Mouse (Mus musculus): ENCODE measurements at regions not wholly inside any gene's neighbourhood (a gene's known extent, or its start where the extent isn't known, plus 50 kb on each side); places are given as distances from the start of the nearest gene placed in this dataset.

- intact Hi-C loops (cut with DNase I): no loop called here
- DNase-seq: no peak
These were observed 74.8 kb upstream of the Stxbp5l start for GRCm38 (mm10) chr16:37459533-37459890.

- DNase-seq: no peak
- intact Hi-C loops (cut with DNase I): no loop called here
These were observed 74.1 kb upstream of the Stxbp5l start for GRCm38 (mm10) chr16:37458592-37459532.

GRCm38 (mm10) chr16:37455971-37456370 lies 71.2 kb upstream of the Stxbp5l start:
- intact Hi-C loops (cut with DNase I): no loop called here
- no peak for DNase-seq

- DNase-seq: no peak
- intact Hi-C loops (cut with DNase I): no loop called here
These were observed 65.1 kb upstream of the Stxbp5l start for GRCm38 (mm10) chr16:37449846-37450245.

- no peak for DNase-seq
- intact Hi-C loops (cut with DNase I): no loop called here
These were observed 61.0 kb upstream of the Stxbp5l start for GRCm38 (mm10) chr16:37445756-37446155.

- no peak for DNase-seq
- intact Hi-C loops (cut with DNase I): no loop called here
These were observed 58.2 kb upstream of the Stxbp5l start for GRCm38 (mm10) chr16:37442936-37443335.

- intact Hi-C loops (cut with DNase I): no loop called here
- DNase-seq: no peak
These were observed 57.7 kb upstream of the Stxbp5l start for GRCm38 (mm10) chr16:37442481-37442880.

GRCm38 (mm10) chr16:37440628-37441164 lies 55.9 kb upstream of the Stxbp5l start:
- DNase-seq: peak; percentile 12 to 32
- intact Hi-C loops (cut with DNase I): no loop called here
